Mouse (Mus musculus) Muller cell, postnatal 12 days (primary cell): ENCODE data around the gene Bms1.

Source experiments
- DNase-seq: peaks from one replicate; pipeline ENCODE4 v3.0.0-alpha.2; 2015; ENCODE audit errors: inconsistent ontology term

Gene Bms1

DNA sequence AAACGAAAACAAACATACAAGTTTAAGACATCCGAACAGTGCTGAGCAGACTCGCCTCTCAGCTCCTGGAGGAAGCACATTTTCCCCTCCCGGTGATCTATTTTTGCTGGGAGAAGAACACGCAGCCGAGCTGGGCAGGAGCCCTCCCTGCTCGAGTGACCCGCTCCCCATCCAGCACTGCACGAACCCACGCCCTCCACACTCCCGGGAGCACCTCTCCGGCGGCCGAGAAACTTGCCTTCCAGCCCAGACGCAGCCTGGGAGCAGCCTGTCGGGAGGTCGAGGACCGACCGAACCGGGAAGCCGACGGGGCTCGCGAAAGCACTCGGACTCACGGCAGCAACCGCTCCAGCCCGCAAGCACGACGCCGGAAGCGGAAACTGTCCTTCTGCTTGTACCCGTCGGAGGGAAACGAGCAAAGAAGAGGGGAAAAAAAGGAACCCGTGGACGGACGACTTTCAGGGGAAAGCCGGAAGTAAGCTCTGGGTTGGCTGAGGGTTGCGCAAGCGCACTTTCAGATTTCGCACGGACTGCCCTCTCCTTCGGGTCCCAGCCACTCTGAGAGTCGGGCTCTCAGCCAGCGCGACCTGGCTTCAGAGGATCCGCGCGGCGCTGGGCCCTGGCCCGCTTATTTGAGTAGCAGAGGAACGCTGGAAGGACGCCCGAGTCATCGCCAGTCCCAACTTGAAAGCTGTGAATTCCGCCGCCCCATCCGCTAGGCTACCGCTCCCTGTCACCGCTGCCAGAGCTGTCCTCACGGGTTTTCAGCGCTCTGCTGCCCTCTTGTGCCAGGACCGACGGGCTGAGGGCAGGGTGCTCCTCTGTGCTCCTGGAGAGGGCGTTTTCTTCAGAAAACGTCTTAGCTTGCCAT, at the start of gene Bms1:
Gene Bms1, minus strand, starts transcription at position 425 of the 871 bp plus-strand sequence.
- DNase-seq = peak; percentile 97

- no peak for DNase-seq
These were observed 42.9 kb upstream of the Bms1 start for GRCm38 (mm10) chr6:118462069-118462705.

DNA sequence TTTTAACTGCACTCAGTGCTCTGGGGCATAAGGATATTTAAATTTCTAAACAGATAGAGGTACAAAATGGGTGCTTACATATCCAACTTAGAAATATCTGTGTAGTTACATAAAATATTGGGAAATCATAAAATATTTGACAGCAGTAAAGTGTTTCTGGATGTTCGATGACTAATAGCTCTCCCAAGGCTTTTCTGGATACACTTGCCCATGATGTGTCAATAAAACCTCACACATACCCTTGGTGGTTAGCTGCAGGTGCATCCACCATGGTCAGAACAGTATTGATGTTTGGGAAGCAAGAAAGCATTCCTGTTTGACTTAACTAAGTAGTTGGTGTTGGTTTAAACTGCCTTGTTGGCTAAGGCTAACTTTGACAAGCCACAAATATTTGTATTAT, 38.5 kb upstream of the Bms1 start:
- DNase-seq = no peak

DNA sequence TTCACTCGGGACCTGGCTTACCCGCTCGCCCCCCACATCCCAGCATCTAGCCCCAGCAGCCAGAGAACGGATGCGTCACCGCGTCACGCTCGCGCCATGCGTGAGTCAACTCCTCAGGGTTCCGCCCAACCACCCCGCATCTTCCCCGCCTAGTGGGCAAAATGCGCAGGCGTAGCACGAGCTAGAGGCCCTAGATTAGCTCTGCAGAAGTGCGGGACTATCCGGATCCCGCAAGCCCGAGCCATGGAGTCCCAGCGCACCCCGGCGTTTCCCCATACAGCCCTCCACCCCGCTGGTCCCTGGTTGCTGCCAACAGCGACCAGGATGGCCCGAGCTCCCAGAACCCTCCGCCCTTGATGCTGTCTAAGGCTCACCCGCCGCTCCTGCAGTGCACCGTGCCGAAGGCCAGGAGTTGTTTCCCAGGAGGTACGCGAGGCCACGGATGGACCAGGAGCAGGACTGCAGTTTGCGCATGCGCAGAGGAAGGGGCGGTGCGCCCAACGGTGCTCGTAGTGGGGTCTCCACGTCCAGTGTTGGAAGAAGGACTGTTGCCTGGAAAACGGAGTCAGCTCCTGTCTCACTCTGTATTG, 35.9 kb upstream of the Bms1 start, which contains the start of gene Zfp248:
Gene Zfp248, minus strand, starts transcription at position 487 of the 590 bp plus-strand sequence.
- peak; percentile 92 for DNase-seq

GRCm38 (mm10) chr6:118454452-118454851, 35.2 kb upstream of the Bms1 start:
- DNase-seq = no peak

- no peak for DNase-seq
These were observed 12.2 kb upstream of the Bms1 start for GRCm38 (mm10) chr6:118431502-118431901.

- DNase-seq = no peak
These were observed 7.4 kb upstream of the Bms1 start for GRCm38 (mm10) chr6:118426666-118427065.

- DNase-seq = no peak
These were observed 8.8 kb downstream of the Bms1 start for GRCm38 (mm10) chr6:118410428-118410827.

GRCm38 (mm10) chr6:118408510-118408909, 10.8 kb downstream of the Bms1 start:
- no peak for DNase-seq

GRCm38 (mm10) chr6:118406421-118406820, 12.9 kb downstream of the Bms1 start:
- DNase-seq = peak; percentile 89

DNA sequence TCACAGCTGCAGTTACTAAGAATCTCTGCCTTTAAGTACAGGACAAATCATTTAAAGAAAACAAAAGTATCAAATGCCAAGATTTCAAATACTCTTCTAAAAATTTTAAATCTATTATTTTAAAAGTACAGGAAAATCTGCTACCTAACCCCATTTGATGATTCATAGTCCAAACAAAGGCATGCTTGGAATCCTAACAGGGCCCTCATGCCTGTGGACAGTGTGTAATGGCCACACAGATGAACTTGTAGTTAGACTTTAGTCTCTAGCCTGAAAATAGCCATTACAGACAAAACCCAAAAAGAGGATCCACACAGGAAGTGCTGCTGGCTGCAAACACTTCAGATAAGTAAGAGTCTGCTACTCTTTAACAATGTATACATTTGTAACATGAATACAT, 28.5 kb downstream of the Bms1 start:
- peak; percentile 60 for DNase-seq

- no peak for DNase-seq
These were observed 33.3 kb downstream of the Bms1 start for GRCm38 (mm10) chr6:118385962-118386361.

DNA sequence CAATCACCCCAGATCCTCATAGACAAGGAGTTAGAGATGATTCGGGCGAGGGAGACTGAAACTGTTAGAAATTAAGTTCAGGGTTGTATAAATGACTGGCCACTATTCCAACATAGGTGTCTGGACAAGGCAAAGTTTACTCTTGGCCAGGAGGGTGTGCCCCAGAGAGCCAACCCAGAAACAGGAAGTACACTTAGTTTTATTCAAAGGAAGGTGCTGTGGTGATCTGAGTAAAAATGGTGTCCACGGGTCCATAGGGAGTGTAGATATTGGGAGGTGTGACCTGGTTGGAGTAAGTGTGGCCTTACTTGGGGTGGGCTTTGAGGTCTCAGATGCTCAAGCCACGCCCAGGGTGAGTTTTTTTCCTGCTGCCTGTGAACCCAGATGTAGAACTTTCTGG, 38.0 kb downstream of the Bms1 start:
- no peak for DNase-seq

GRCm38 (mm10) chr6:118380630-118381029, 38.6 kb downstream of the Bms1 start:
- DNase-seq = no peak

DNA sequence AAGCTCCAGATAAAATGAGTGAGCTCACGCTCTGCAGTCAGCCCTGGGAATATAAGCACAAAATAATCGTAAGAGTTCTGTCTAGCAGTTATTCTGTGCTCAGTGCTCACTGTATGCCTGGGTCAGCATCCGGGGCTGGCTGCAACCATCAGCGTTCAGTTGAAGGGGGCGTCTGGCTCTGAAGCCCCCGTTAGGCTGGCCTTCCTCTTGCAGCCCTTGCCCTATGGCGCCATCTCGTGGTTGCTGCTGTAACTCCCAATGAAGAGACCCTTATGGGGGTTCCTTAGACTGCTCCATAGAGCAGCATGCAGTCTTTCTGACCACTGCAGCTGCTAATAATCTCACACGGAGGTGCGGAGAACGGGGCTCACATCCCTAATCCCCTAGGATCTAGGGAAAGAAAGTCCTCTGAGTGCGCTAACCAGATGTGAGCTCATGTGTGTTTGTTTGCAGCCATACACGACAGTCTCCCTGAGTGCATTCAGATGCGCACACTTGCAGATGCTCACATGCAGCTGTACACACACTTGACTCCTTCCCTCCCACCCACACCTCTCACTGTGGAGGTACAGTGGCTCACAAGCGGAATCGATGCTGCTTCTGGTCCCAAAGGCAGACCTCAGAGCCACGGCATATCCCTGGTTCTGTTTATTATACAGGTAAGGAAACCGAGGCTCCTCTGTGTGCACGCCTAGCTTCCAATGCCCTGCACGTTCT, 39.7 kb downstream of the Bms1 start:
- DNase-seq = peak; percentile 20

DNA sequence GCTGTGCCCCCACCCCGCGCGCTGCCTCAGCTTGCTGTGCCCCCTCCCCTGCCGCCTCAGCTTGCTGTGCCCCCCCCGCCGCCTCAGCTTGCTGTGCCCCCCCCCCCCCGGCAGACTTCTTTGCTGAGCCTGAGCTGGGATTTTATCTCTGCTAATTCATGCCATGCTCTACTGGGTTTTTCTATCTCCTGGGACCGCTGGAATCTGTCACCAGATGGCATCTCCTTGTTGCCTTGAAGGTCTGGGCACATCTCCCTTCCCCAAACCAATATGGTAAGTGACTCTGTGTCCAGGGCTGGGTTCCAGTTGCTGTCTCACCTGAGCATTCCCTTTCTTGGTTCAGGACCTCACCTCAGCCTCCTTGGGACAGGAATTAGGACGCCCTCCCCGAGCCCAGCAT, 41.7 kb downstream of the Bms1 start:
- DNase-seq = no peak

DNA sequence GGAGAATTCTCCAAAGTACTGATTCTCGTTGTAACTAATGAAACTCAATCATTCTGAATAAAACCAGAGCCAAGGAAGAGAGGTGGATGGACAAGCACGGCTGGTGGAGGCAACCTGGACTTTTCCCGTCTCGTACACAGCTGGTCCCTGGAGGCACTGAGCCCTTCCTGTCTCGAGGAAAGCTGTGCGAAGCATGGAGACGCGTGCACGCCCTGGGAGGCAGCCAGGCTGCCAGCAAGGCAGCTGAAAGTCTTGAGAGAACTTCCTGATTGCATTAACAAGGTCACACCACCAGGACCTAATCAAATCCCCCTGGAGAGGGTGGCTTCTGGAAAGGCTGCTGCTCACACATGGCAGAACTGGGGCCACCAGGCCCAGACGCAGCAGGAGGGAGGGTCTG, 43.3 kb downstream of the Bms1 start:
- no peak for DNase-seq

- DNase-seq = no peak
These were observed 43.8 kb downstream of the Bms1 start for GRCm38 (mm10) chr6:118375457-118375856.

DNA sequence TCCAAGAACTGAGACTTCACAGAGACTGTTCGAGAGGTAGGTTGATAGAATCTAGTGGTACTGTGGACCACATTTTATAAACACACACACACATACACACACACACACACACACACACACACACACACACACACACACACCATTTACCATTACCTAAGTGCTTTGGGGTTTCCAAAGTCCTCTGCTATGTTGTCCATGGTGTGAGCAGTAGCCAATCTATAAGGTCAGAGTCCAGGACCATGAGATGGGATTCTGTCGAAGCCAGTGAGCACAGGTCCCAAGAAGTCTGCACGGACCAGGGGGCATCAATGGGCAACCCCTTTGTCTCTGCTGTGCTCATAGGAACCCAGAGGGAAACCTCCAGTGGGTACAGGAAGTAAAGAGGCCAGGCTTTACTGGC, 44.2 kb downstream of the Bms1 start:
- no peak for DNase-seq

GRCm38 (mm10) chr6:118373294-118373693, 46.0 kb downstream of the Bms1 start:
- DNase-seq = peak; percentile 16

GRCm38 (mm10) chr6:118372794-118373193, 46.5 kb downstream of the Bms1 start:
- no peak for DNase-seq

- peak; percentile 31 for DNase-seq
These were observed 51.8 kb downstream of the Bms1 start for GRCm38 (mm10) chr6:118367502-118367901.
